In the genomic region with DNA sequence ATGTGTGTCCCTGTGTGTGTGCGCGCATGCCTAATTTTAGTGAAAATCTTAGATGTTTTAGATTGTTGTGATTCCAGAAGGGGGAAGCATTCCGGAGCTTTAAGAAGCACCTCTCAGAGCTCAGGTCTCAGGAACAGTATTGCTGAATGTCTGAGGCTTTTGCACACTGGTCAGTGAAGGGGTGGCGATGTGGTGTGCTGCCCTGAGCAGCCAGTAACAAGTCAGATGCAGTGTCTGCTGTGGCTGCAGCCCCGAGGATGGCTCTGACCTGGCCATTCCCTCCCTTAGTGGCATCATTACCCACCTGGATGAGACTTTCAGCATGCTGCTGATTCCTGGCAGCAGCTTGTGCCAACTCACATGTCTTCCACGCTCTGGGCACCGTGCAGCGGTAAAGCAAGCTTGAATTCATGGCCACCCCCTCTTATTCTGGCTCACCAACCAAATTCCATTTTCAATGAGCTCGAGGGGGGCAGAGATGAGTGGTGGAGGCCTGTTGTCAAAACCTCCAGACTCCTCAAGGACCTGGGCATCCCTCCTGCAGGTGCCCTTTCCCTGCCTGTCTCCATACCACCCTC, we compare ENCODE assay signal across 18 mouse cellular contexts. TPM values are rescaled to one million over a fixed set of nuclear protein-coding genes. Genes with fewer than 3 reads are reported as not detected.
A peak's percentile ranks its signal among the peaks of the same experiment; 100 is the strongest.
DNase-seq lines count a peak whose midpoint lies in the region; ATAC-seq and TF ChIP-seq lines count a peak whose summit lies in the region.
"Had no signal": no experiment of that assay in that cellular context is flagged by ENCODE, and none has a peak within 500 bp of the region (broad histone marks: within the 10 kb centered on the region; RNA-seq: fewer than 3 reads in every experiment).

No protein-coding gene starts in this region.

- no peaks in the 10 kb centered on the region for H3K36me3 ChIP-seq in heart, embryonic 15.5 days
- no peaks in the 10 kb centered on the region for H3K36me3 ChIP-seq in lung, embryonic 15.5 days
- peaks cover 16% of the 10 kb centered on the region for H3K36me3 ChIP-seq in embryonic facial prominence, embryonic 14.5 days (ENCODE audit: control insufficient read depth, insufficient read depth, low read length)
- no peaks in the 10 kb centered on the region for H3K36me3 ChIP-seq in lung, postnatal 0 days (ENCODE audit: insufficient read depth, low read length)
- no peaks in the 10 kb centered on the region for H3K36me3 ChIP-seq in midbrain, embryonic 10.5 days
- H3K36me3 ChIP-seq: hindbrain, embryonic 15.5 days; neural tube, embryonic 15.5 days had no signal

- intact Hi-C loops in heart, postnatal 25 days (cut with DNase I) = no loop called here

- H3K9ac ChIP-seq in heart, embryonic 15.5 days = no peak overlapping the region
- H3K9ac ChIP-seq in lung, embryonic 15.5 days = no peak overlapping the region
- H3K9ac ChIP-seq in embryonic facial prominence, embryonic 14.5 days (ENCODE audit: low read depth, low read length) = no peak overlapping the region
- no peak overlapping the region for H3K9ac ChIP-seq in lung, postnatal 0 days (replicated peaks; ENCODE audit: low read depth)
- H3K9ac ChIP-seq: hindbrain, embryonic 15.5 days; neural tube, embryonic 15.5 days had no signal

- H3K4me3 ChIP-seq in heart, embryonic 15.5 days = no peak overlapping the region
- no peak overlapping the region for H3K4me3 ChIP-seq in lung, embryonic 15.5 days
- no peak overlapping the region for H3K4me3 ChIP-seq in embryonic facial prominence, embryonic 14.5 days (ENCODE audit: low read depth, low read length)
- H3K4me3 ChIP-seq in lung, postnatal 0 days (ENCODE audit: low read depth, low read length) = no peak overlapping the region
- H3K4me3 ChIP-seq in midbrain, embryonic 10.5 days = no peak overlapping the region
- H3K4me3 ChIP-seq: hindbrain, embryonic 15.5 days; neural tube, embryonic 15.5 days had no signal

- ATAC-seq in heart, embryonic 15.5 days (replicated peaks; ENCODE audit: insufficient number of reproducible peaks, insufficient read depth, low FRiP score, low read depth) = no peak
- ATAC-seq in lung, embryonic 15.5 days (ENCODE audit: borderline replicate concordance, extremely low read depth, low FRiP score, low TSS enrichment) = peak; percentile 44; the same call in 1 of the 2 replicates
- no peak for ATAC-seq in embryonic facial prominence, embryonic 14.5 days (ENCODE audit: low read depth)
- peak; percentile 65; the same call in 1 of the 2 replicates for ATAC-seq in lung, postnatal 0 days
- ATAC-seq: forebrain, embryonic 16.5 days had no signal

- peak overlapping the region; percentile 6; the same call in 1 of the 2 replicates for H3K27ac ChIP-seq in heart, embryonic 15.5 days
- H3K27ac ChIP-seq in lung, embryonic 15.5 days = peak overlapping the region; percentile 63
- H3K27ac ChIP-seq in embryonic facial prominence, embryonic 14.5 days (replicated peaks; ENCODE audit: low read depth, low read length) = peak overlapping the region; percentile 39; the same call in 1 of the 2 replicates
- no peak overlapping the region for H3K27ac ChIP-seq in lung, postnatal 0 days (ENCODE audit: low read length)
- H3K27ac ChIP-seq in midbrain, embryonic 10.5 days (replicated peaks) = no peak overlapping the region
- H3K27ac ChIP-seq: hindbrain, embryonic 15.5 days; neural tube, embryonic 15.5 days had no signal

- no peak for TF ChIP-seq CTCF in lung, postnatal 0 days (IDR thresholded peaks at IDR 0.05)

- DNase-seq in heart, postnatal 25 days (ENCODE audit: low spot score) = no peak
- no peak for DNase-seq in lung, postnatal 10 days
- DNase-seq in embryonic facial prominence, embryonic 14.5 days (ENCODE audit: low spot score) = no peak
- DNase-seq in lung, postnatal 0 days (ENCODE audit: low spot score) = no peak
- DNase-seq in midbrain, embryonic 10.5 days (ENCODE audit: low spot score) = no peak
- DNase-seq: adrenal gland, adult 8-10 months; cerebellum, adult 9-10 months; gastrocnemius, postnatal 10 days; kidney, adult 11 months; left cerebral cortex, postnatal 4 days; spleen, adult 18-20 months had no signal

- no peaks in the 10 kb centered on the region for H3K27me3 ChIP-seq in heart, embryonic 15.5 days
- no peaks in the 10 kb centered on the region for H3K27me3 ChIP-seq in lung, embryonic 15.5 days
- H3K27me3 ChIP-seq in embryonic facial prominence, embryonic 14.5 days (replicated peaks; ENCODE audit: control insufficient read depth, insufficient read depth, low read length) = no peaks in the 10 kb centered on the region
- H3K27me3 ChIP-seq in lung, postnatal 0 days (replicated peaks; ENCODE audit: insufficient read depth, low read length) = no peaks in the 10 kb centered on the region
- H3K27me3 ChIP-seq in midbrain, embryonic 10.5 days (ENCODE audit: low read depth, poor library complexity, severe bottlenecking) = no peaks in the 10 kb centered on the region
- H3K27me3 ChIP-seq: hindbrain, embryonic 15.5 days; neural tube, embryonic 15.5 days had no signal

- no peak for TF ChIP-seq EP300 in lung, postnatal 0 days (IDR thresholded peaks at IDR 0.05)

- no peak overlapping the region for H3K4me2 ChIP-seq in heart, embryonic 15.5 days
- H3K4me2 ChIP-seq in lung, embryonic 15.5 days = no peak overlapping the region
- H3K4me2 ChIP-seq in embryonic facial prominence, embryonic 14.5 days (ENCODE audit: low read depth, low read length) = no peak overlapping the region
- peak overlapping the region; percentile 28; the same call in 1 of the 2 replicates for H3K4me2 ChIP-seq in lung, postnatal 0 days (replicated peaks; ENCODE audit: low read depth, low read length)
- H3K4me2 ChIP-seq: hindbrain, embryonic 15.5 days; midbrain, embryonic 11.5 days; neural tube, embryonic 15.5 days had no signal

- WGBS in heart, embryonic 15.5 days = 65% methylated on average over 9 of the region's 9 CpGs
- 62% methylated on average over 9 of the region's 9 CpGs for WGBS in lung, embryonic 15.5 days
- 49% methylated on average over 9 of the region's 9 CpGs for WGBS in embryonic facial prominence, embryonic 14.5 days
- 55% methylated on average over 9 of the region's 9 CpGs for WGBS in lung, postnatal 0 days
- WGBS in midbrain, embryonic 10.5 days = 84% methylated on average over 9 of the region's 9 CpGs

- peaks cover 18% of the 10 kb centered on the region for H3K4me1 ChIP-seq in heart, embryonic 15.5 days (replicated peaks)
- peaks cover 21% of the 10 kb centered on the region for H3K4me1 ChIP-seq in lung, embryonic 15.5 days
- H3K4me1 ChIP-seq in embryonic facial prominence, embryonic 14.5 days (ENCODE audit: control insufficient read depth, insufficient read depth, low read length) = peaks cover 14% of the 10 kb centered on the region; the same call in 1 of the 2 replicates
- no peaks in the 10 kb centered on the region; the same call in none of the 2 replicates for H3K4me1 ChIP-seq in lung, postnatal 0 days (ENCODE audit: insufficient read depth, low read depth, low read length)
- no peaks in the 10 kb centered on the region for H3K4me1 ChIP-seq in midbrain, embryonic 10.5 days
- H3K4me1 ChIP-seq: hindbrain, embryonic 15.5 days had no signal

- no peaks in the 10 kb centered on the region for H3K9me3 ChIP-seq in heart, embryonic 15.5 days (replicated peaks)
- no peaks in the 10 kb centered on the region for H3K9me3 ChIP-seq in lung, embryonic 15.5 days
- H3K9me3 ChIP-seq in embryonic facial prominence, embryonic 14.5 days (ENCODE audit: control insufficient read depth, low read length) = no peaks in the 10 kb centered on the region
- H3K9me3 ChIP-seq in lung, postnatal 0 days (ENCODE audit: low read length) = no peaks in the 10 kb centered on the region
- H3K9me3 ChIP-seq in midbrain, embryonic 10.5 days (replicated peaks) = no peaks in the 10 kb centered on the region
- H3K9me3 ChIP-seq: hindbrain, embryonic 15.5 days; neural tube, embryonic 15.5 days had no signal

RNA-seq across cellular contexts. Expression of a gene that starts 44.2 kb away (rescaled TPM):
- 2.9 and 5.2 TPM in 2 replicates for polyA plus RNA-seq in heart, embryonic 15.5 days (2015; fragmentation: Nextera tagmentation; extraction: Ambion mirVana)
- total RNA-seq in heart, postnatal 25 days (2021) = 1 to 10 TPM; 1.2 to 1.9 TPM
- 9.4 and 10.4 TPM in 2 replicates for polyA plus RNA-seq in lung, embryonic 15.5 days (2015; fragmentation: Nextera tagmentation; extraction: Ambion mirVana)
- 46.4 and 50.9 TPM in 2 replicates for polyA plus RNA-seq in embryonic facial prominence, embryonic 14.5 days (2014; fragmentation: Nextera tagmentation; extraction: Ambion mirVana)
- polyA plus RNA-seq in lung, postnatal 0 days (2015; fragmentation: Nextera tagmentation; extraction: Ambion mirVana) = 3.6 and 4.1 TPM in 2 replicates
- polyA plus RNA-seq in midbrain, embryonic 10.5 days (2016; fragmentation: Nextera tagmentation; extraction: Ambion mirVana) = 9.4 and 12.3 TPM in 2 replicates
- polyA plus RNA-seq: liver, embryonic 16.5 days had no signal

Comparison
In these comparisons a context has a peak if more than half of its experiments do, and no peak if none do; other contexts are left out.
1. H3K27ac ChIP-seq: peak in heart, embryonic 15.5 days (single experiment), lung, embryonic 15.5 days (single experiment) and embryonic facial prominence, embryonic 14.5 days (single experiment); none in lung, postnatal 0 days (single experiment) and midbrain, embryonic 10.5 days (single experiment).
2. ATAC-seq: peak in lung, embryonic 15.5 days (single experiment) and lung, postnatal 0 days (single experiment); none in heart, embryonic 15.5 days (single experiment) and embryonic facial prominence, embryonic 14.5 days (single experiment).